Mouse (Mus musculus) adrenal gland, adult 2 months (tissue): ENCODE measurements at regions not wholly inside any gene's neighbourhood (a gene's known extent, or its start where the extent isn't known, plus 50 kb on each side); places are given as distances from the start of the nearest gene placed in this dataset.

ENCODE experiments used
- DNase-seq: peaks from one replicate; pipeline ENCODE4 v3.0.0; 2021

DNA sequence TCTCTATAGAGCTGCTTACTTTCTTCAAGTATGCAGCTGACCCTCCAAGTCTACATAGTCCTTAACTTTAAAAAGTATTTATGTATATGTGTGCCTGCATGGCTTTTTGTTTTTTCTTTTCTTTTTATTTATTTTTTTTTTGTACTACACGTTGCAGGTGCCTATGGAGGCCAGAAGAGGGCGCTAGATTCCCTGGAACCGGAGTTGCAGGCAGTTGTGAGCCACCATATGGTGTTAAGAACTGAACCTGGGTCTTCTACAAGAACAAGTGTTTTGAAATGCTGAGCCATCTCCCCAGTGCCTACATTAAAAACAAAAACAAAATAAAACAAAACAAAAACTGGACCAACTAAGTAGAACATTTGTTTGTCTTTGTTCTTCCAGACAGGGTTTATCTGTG is 325.9 kb upstream of the Dio3 start:
- no peak for DNase-seq

DNA sequence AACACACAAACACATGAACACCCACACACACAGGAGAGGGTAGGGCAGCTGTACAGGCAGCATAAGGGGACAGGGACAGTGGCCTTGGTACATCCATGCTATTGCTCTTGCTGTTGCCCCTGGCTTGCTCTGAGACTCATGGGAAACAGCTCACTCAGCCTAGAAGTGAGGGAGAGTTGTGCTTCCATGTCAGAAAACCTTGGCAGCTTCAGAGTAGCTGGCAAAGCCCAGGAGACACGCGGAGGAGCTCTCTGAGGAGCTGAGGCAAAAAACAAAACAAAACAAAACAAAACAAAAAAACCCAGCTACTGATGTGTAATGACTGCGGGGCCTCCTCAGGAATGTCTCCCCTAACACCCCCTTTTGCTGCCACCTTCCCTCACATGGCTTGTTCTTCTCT is 321.6 kb upstream of the Dio3 start:
- DNase-seq = no peak

DNA sequence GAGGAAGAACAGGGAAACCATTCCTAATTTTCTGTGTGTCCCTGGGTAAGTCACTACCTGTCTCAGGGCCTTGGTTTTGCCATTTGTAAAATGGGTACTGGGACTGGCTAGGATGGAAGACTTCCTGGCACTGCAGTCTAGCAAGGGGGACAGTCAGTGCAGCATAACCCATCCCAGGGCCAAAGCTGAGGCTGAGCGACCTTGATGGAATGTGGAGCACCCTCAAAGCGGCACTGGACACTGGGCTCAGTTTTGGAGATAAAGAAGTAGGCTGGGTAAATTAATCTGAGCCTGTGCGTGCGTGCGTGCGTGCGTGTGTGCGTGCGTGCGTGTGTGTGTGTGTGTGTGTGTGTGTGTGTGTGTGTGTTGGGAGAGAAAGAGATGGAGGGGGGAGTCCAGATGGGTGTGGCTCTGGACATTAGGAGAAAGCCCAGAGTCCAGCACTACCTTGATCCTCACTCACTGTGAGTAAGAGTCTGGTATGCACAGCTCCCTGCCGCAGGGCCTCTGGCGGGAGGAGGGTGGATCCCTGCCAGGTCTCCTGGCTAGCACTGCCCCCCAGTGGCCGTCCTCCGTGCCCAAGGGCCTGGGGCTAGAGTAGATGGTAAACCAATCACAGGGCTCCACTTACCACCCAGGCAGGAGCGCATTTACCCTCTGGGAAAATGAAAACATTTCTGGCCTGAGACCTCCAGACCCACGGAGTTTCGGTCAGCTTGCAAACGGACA is 320.3 kb upstream of the Dio3 start:
- peak; percentile 92 for DNase-seq

DNA sequence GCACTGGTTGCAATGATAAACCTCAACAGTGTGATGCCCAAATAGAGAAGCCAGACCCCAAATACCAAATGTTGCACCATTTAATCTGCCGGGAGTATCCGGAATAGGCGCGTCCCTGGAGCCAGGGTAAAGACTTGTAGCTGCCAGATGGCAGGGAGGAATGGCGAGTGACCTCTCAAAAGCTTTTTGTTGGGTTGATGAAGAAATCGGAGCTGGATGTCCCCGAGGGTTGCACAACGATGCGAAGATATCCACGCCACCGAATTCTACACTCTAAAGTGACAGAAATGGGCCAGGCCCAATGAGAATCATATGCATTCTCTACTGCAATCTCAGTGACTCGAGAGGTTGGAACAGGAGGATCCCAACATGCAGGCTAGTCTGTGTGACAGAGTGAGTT is 312.1 kb upstream of the Dio3 start:
- peak; percentile 30 for DNase-seq

DNA sequence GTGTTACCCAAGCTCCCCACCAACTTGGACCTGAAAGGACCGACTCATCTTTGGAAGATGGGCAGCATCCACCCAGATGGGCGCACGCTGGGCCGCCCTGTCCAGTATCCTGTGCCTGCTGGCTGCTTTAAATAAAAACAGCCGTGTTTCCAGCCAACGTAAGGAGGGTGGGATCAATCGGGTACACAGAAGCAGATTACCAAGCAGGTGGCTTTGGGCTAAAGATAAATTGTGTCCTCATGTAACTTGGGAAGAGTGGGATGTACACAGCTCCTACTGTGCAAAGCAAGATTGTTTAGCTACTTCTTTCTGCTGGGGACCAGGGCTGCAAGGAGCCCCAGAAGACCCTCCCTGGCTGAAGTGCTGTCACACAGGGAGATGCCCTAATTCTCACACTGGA is 310.6 kb upstream of the Dio3 start:
- DNase-seq = no peak

DNA sequence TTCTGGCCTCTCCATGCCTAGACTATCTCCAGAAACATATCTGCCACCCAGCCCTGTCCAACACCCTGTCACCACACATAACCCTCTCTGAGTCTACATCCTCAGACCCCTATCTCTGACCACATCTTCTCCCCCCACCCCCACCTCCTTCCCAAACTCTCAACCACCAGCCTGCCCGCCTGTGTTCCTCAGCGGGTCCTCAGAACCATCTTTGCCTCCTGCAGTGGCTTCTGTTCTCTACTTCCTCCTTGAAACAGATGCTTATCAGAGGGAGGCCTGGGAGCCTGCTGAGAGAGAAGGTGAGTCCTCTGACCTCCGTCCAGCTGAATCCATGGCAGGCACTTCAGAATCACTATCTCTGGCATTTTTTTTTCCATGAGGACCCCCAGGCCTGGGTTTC is 307.4 kb upstream of the Dio3 start:
- DNase-seq = no peak

DNA sequence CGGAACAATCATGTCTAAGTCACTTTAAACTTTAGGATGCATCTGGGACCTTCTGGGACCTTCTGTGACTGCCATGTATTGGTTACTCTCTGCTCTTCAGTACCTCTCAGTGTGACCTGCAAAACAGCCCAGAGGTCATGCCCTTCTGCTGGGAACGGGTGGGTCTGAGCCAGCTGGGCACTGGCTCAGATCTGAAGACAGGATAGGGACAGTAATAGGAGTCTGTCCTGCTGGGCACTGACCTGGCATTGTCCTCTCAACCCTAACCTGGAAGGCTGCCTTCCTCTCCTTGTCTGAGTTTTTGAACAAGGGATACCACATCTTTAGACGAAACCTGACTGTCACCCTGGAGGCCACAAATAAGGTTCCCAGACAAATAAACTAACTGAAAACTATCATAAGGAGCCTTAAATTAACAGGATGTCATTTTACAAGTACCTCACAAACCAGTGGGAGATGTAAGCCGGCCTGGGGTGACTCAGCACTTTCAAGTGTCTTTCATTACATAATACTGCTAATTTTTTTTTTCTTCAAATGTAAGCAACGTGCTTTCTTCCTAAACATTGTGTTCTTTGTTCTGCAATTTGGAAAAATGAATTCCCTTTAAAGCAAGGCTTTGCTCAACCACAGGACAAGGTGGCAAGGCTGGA is 306.4 kb upstream of the Dio3 start:
- DNase-seq = peak; percentile 32

DNA sequence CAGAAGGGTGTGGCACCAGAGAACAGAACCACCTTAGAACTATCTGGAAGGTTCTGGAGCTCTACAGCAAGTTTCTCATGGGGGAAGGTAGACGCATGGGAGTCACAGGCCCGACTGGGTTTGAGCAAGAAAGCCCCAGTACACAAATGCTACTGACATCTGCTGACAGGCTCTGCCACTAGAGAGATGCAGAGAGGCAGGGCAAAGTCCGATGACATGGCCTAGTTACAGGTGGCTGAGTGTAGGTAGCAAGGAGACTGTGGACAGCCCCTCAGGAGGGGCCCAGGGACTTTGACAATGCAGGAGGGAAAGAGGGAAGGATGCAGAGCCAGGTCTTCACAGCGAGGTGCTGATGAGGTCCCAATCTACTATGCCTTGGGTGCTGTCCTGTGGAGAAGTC is 305.3 kb upstream of the Dio3 start:
- DNase-seq = no peak

DNA sequence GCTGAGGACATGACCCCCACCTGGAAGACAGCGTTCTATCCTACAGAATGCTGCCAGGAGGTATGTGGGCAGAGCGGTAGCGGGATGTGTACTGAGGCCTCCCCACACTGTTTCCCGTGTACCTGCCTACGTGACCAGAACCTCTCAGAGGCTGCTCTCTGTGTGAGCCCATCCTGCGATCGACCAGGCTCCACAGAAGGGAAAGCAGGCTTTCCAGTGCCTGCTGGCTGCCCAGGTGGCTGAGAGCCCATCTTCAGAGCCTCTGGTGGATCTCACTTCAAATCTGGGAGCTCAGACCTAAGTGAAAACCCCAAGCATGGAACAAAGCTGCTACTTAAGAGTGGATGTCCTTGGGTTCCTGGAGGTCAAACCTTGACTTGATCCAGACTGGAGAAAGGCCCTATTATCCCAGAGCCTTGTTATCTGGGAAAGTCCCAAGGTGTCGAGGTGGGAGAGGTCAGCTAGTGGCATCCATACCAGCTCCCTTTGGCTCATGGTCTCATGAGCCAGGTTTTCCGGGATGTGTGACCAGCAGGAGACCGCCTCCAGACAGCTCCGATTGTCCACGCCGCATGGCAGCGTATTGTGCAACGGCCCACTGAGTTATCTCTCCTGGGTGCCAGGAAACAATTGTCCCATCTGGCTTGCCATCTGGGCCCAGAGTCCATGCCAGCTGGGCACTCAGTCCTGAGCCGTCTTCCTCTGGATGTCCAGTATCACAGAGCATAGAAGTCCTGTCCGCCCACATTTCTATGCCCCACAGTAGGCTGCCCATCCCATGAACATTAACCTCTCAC is 303.5 kb upstream of the Dio3 start:
- no peak for DNase-seq

DNA sequence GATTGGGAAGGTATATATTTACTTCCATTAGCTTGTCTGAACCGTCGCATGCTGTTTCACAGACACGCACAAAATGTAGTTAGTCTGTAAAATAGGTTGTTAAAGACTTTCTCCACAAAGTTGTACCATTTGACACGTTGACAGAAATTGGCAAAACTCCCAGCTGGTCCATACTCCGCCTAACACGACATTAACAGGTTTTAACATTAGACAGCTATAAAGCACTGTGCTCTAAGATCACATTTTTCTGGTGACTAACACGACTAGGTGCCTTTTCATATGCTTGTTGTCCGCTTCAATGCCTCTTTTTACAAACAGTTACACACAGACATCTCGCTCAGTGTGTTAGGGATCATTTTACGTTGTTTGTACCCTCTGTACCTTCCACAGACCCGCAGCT is 294.2 kb upstream of the Dio3 start:
- DNase-seq = no peak

DNA sequence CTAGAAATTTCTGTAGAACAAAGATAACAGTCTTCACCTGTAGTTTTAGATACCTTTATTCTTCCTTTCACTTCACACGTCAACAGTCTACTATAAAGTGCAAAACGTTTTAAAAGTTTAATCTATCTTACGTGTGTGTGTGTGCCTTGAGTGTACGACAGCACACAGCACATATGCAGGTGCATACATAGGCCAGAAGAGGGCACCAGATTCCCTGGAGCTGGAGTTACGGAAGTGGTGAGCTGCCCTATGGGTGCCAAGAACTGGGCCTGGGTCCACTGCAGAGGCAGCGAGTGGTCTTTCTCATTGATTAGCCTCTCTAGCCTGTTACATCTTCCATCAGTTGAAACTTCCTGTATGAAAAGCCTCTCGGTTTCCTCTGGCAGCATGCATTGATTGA is 285.5 kb upstream of the Dio3 start:
- no peak for DNase-seq

DNA sequence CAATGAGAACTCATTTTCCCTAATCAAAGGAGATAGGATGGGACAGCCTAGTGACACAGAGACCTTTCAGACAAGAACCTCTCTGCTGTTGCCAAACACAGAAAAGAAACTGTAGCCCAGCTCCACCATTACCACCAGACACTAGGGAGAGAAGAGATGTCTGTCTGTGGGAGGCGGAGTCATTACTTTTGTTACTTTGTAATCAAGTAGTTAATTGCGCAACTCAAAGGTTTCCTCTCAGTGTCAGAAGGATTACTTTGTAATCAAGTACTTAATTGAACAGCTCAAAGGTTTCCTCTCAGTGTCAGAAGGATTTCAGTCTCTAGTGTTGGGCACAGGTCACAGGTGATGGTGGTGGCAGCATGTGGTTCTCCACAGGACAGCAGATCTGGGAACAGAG is 276.2 kb upstream of the Dio3 start:
- DNase-seq = no peak

DNA sequence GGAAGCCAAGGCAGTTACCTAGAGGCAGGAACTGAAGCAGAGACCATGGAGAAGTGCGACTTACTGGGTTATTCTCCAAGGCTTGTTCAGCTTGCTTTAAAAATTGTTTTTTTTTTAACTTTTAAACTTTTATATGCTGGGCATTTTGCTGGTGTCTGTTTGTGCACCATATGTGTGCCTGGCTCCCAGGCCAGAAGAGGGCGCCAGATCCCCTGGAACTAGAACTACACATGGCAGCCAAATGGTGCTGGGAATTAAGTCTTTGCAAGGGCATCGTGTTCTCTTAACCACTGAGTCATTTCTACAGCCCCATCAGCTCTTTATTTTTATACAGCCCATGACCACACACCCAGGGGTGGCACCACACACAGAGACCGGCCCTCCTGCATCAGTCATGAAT is 269.7 kb upstream of the Dio3 start:
- DNase-seq = no peak

DNA sequence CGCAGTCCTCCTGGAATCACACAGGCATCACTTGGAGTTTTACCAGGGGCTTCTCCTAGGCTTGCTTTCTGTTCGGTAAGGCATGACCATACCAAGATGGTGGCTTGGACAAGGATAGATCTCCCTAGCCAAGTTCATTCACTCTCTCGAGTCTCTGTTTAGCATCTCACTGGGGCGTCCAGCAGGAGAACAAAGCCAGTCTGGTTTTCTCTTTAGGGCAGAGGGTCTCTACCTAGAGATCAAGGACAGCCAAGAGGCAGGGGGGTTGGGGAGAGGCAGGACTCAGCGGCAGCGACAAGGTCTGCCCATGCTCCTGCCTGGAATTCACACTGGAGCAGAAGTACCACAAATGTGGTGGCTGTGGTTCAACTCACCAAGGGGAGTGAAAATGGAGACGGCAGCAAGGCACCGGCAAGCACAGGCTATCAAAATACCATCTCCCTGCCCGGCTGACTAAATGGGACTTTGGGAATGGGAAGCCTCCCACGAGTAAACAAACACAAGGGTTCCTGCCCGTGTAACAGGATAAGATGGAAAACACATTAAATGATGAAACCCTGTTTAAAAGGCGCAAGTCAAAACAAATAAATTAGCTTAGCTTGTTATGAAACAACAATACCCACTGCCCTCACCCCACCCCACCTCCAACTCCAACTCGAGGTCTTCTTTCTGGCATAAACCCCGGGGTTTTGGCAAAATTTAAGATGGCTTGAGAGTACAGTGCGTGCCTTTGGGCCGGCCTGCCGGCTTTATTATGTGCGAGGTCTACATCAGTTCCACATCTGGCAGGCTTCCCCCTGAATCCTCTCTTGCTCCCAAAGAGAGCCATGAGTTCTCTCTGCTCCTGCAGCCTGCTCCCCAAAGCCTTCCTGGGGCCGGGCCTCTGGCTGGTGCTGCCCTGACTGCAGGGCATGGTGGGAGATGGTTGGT is 258.1 kb upstream of the Dio3 start:
- DNase-seq = no peak

DNA sequence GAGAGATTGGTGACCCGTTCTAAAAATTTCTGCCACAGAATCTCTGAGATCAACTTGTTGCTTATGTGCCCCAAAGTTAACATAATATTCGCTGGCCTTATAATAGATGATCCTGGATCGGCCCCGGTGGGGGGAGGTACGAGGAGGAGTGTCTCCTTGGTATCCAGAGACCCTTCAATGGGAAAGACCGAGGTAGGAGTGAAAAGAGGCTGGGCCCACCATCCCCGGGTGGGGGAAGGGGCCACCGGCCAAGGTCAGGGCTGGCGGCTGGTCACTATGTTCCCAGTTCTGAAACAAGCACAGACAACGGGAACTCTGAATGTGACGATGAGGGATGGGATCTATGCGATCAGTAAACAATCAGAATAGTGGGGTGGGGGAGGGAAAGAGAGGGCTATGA is 257.2 kb upstream of the Dio3 start:
- no peak for DNase-seq

DNA sequence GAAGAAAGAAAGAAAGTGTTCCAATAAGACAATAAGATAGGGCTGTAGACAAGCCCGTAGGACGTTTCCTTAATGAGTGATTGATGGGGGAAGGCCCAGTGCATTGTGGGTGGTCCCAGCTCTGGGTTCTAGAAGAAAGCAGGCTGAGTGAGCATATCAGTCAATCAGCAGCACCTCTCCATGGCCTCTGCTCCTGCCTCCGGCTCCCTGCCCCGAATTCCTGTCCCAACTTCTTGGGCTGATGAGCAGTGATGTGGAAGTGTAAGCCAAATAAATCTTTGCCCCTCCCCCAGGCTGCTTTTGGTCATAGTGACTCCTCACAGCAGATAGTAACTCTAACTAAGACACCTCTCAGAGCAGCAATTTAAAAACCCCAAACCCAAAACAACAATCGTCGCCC is 256.2 kb upstream of the Dio3 start:
- no peak for DNase-seq

DNA sequence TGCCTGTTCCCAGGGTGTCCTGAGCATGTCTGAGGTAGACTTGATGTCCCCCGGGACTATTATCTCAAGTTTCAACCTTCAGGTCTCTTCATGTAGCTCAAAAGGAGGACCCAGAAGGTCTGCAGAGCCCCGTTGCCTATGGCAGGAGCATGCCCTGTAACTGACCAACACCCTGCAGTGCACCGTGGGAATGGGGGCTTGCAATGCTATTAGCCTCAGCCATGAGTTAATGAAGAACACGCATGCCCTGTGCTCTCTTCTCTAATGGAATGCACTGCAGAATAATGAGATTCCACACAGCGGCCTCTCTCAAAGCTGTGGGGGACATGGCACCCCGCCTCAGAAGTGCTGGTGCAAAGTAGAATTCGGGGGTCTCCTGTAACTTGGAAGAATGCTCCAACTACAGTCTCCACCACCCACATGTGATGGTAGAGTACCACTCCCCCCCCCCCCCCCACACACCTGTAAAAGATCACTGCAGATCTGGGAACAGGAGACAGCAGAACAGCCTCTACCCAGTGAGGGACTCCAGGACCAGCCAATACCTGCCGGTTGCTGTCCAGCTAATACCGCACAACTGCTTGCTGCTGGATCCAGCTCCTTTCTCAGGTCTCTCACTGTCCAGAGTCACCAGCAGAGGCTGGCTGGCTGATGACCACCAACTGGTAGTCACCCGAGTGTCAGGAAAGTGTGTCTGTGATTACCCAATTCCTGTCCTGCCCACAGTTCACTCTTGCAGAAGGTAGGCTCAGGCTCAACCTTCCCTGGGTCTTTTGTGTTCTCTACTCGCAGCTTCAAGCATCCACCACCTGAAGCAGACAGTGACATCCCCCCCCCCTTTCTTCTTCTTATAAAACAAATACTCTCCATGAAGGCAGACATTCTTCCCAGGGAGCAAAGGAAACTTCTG is 255.4 kb upstream of the Dio3 start:
- no peak for DNase-seq

DNA sequence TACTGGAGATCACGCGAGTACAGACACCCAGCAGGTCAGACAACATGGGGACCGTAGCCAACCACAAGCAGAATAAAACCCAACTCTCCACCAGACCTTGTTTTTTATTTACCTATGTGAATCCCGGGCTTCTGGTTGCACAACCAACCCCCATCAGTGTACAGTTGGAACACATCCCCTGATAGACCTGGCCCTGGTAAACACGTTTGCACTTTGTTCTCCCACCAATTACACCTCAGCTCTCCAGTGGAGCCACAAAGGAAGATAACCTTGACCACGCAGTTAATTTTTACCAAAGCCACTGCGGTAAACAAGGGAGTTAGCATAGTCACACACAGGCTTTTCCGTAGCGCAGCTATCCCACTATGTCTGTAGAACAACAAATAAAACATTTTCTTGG is 254.6 kb upstream of the Dio3 start:
- DNase-seq = no peak

DNA sequence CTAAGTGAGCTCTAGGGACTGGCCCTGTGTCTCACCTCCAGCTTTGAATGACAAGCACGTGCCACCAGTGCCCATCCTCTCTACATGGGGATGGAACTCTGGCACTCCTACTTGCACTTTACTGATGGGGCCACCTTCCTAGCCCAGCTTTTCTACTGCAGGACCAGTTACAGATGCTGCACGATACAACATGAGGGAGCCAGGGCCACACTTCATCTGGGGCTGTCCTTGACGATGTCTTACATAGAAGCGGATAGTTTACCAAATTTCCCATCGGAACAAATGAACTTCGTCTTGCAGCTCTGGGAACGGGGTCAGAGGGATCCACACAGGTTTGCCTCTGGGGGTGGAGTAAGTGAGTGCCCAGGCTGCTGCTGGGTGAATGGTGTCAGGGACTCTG is 253.7 kb upstream of the Dio3 start:
- DNase-seq = no peak

DNA sequence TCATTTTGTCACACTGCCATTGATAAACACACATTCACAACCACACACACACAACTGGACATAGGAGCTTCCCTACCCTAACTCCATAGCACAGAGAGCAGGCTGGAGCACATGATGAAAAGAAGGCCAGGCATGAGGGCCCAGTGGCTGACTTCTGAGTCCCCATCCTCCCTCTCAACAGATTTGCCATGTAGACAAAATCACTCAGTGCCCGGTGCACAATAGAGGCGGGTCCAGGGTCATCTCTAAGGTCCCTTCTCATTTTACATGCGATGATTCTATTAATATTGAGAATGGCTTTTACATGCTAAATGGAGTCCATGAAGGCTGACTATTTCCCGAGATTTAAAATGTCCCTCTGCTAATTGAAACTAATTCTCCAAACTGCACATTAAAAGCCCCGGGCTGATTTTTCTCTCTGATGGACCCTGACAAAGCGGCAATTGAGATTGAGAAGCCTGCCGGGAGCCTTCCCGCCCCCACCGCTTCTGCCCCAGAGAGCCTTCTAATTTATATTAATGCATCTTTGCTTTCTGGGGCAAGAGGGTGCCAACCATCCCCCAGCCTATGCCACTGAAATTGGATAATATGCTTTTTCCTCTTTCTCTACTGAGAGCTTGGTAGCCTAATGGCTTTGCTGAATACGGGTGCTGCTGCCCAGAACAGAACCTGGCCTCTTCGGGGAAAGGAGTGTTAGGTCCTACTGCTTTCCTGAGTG is 252.7 kb upstream of the Dio3 start:
- no peak for DNase-seq

DNA sequence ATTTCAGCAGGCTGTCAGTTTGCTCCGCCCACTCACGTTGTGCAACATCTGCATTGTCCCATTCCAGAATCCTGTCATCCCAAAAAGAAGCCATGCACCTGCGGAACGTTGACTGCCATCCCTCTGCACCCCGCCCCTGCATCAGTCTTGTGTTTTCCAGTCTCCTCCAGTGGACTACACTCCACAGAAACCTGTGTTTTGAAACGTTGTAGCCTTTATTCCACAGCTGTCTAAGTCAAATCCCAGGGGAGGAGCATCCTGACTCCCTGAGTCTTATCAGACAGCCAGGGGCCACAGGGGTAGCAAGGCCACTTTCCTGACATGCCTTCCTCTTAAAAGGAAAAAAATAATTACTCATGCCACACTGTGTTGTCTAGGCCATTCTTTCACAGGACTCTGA is 251.5 kb upstream of the Dio3 start:
- DNase-seq = no peak
